Mouse (Mus musculus): ENCODE data around the gene Paxbp1. TPM values are rescaled to one million over a fixed set of nuclear protein-coding genes. Genes with fewer than 3 reads are reported as not detected.
A peak's percentile ranks its signal among the peaks of the same experiment; 100 is the strongest.

Gene Paxbp1
- total RNA-seq, 2 experiments from 2014 or later, result 63.3 to 68.5 TPM

GRCm38 (mm10) chr16:91056043-91056821, 11.9 kb upstream of the Paxbp1 start:
- DNase-seq (ENCODE audit: low spot score in 2 of 2), result peak; percentile 44 to 79

GRCm38 (mm10) chr16:91055150-91055549, 10.8 kb upstream of the Paxbp1 start:
- no peak for DNase-seq (ENCODE audit: low spot score in 2 of 2)

- DNase-seq (ENCODE audit: low spot score in 2 of 2), result no peak
Measured at GRCm38 (mm10) chr16:91053599-91053998, 9.3 kb upstream of the Paxbp1 start.

GRCm38 (mm10) chr16:91045511-91045910, 1.2 kb upstream of the Paxbp1 start:
- peak in 1 of 2 experiments; percentile 29 for DNase-seq (ENCODE audit: low spot score in 2 of 2)

- peak; percentile 17 to 46 for DNase-seq (ENCODE audit: low spot score in 2 of 2)
Measured at GRCm38 (mm10) chr16:91043461-91044248, 688 bp downstream of the Paxbp1 start.

GRCm38 (mm10) chr16:91042640-91043039, 1.7 kb downstream of the Paxbp1 start:
- no peak for DNase-seq (ENCODE audit: low spot score in 2 of 2)

GRCm38 (mm10) chr16:91035866-91036265, 8.5 kb downstream of the Paxbp1 start:
- no peak for DNase-seq (ENCODE audit: low spot score in 2 of 2)

- no peak for DNase-seq (ENCODE audit: low spot score in 2 of 2)
Measured at GRCm38 (mm10) chr16:91030751-91031150, 13.6 kb downstream of the Paxbp1 start.

GRCm38 (mm10) chr16:91029901-91030300, 14.4 kb downstream of the Paxbp1 start:
- DNase-seq (ENCODE audit: low spot score in 2 of 2), result no peak

- DNase-seq (ENCODE audit: low spot score in 2 of 2), result no peak
Measured at GRCm38 (mm10) chr16:91029161-91029743, 15.1 kb downstream of the Paxbp1 start.

GRCm38 (mm10) chr16:91026290-91026689, 18.1 kb downstream of the Paxbp1 start:
- no peak for DNase-seq (ENCODE audit: low spot score in 2 of 2)

GRCm38 (mm10) chr16:91023384-91023783, 21.0 kb downstream of the Paxbp1 start:
- DNase-seq (ENCODE audit: low spot score in 2 of 2), result no peak

- no peak for DNase-seq (ENCODE audit: low spot score in 2 of 2)
Measured at GRCm38 (mm10) chr16:91020842-91021483, 23.4 kb downstream of the Paxbp1 start.

- DNase-seq (ENCODE audit: low spot score in 2 of 2), result no peak
Measured at GRCm38 (mm10) chr16:91019476-91019875, 24.9 kb downstream of the Paxbp1 start.

GRCm38 (mm10) chr16:91015761-91016160, 28.6 kb downstream of the Paxbp1 start:
- DNase-seq (ENCODE audit: low spot score in 2 of 2), result no peak

GRCm38 (mm10) chr16:91011847-91012246, 32.5 kb downstream of the Paxbp1 start:
- no peak for DNase-seq (ENCODE audit: low spot score in 2 of 2)

- DNase-seq (ENCODE audit: low spot score in 2 of 2), result peak; percentile 93 to 95
Measured at GRCm38 (mm10) chr16:91011021-91011683, 33.2 kb downstream of the Paxbp1 start, which contains the start of gene Synj1. Synj1 (minus strand) TSS chr16:91011308.

GRCm38 (mm10) chr16:91010581-91011020, 33.7 kb downstream of the Paxbp1 start:
- DNase-seq (ENCODE audit: low spot score in 2 of 2), result peak in 1 of 2 experiments; percentile 12

GRCm38 (mm10) chr16:91009942-91010529, 34.3 kb downstream of the Paxbp1 start:
- DNase-seq (ENCODE audit: low spot score in 2 of 2), result no peak

GRCm38 (mm10) chr16:91004915-91005538, 39.3 kb downstream of the Paxbp1 start:
- no peak for DNase-seq (ENCODE audit: low spot score in 2 of 2)
